Mouse (Mus musculus) neural tube, embryonic 14.5 days (tissue): ENCODE measurements at regions not wholly inside any gene's neighbourhood (a gene's known extent, or its start where the extent isn't known, plus 50 kb on each side); places are given as distances from the start of the nearest gene placed in this dataset.
A peak's percentile ranks its signal among the peaks of the same experiment; 100 is the strongest.

Experiments
- ATAC-seq: fragments of 200-750 bp; cut with Nextera tagmentation; 2 replicates; pipeline ENCODE4 v1.8.0; 2017; ENCODE audit warnings: low read depth, mild to moderate bottlenecking, moderate TSS enrichment, moderate library complexity
- H3K27ac ChIP-seq: fragments of 300-500 bp; sonication (generic); 2 replicates; pipeline ENCODE4 v1.5.1; 2014; ENCODE audit warnings: low read depth, mild to moderate bottlenecking, control low read depth, low read length, moderate library complexity, mixed read lengths
- H3K27me3 ChIP-seq: fragments of 300-500 bp; sonication (generic); 2 replicates; pipeline ENCODE4 v1.6.1; 2014; ENCODE audit warnings: low read length; ENCODE audit not compliant: control insufficient read depth, insufficient read depth
- H3K36me3 ChIP-seq: fragments of 300-500 bp; sonication (generic); 2 replicates; pipeline ENCODE4 v1.6.1; 2014; ENCODE audit warnings: low read length, mixed read lengths; ENCODE audit not compliant: control insufficient read depth, insufficient read depth
- H3K4me1 ChIP-seq: fragments of 300-500 bp; sonication (generic); 2 replicates; pipeline ENCODE4 v1.6.1; 2014; ENCODE audit warnings: low read length; ENCODE audit not compliant: control insufficient read depth, insufficient read depth
- H3K4me2 ChIP-seq: fragments of 300-500 bp; sonication (generic); 2 replicates; pipeline ENCODE4 v1.6.1; 2014; ENCODE audit warnings: mild to moderate bottlenecking, low read depth, low read length, control low read depth
- H3K4me3 ChIP-seq: fragments of 300-500 bp; sonication (generic); 2 replicates; pipeline ENCODE4 v1.5.1; 2014; ENCODE audit warnings: low read depth, low read length, control low read depth, mixed read lengths
- H3K9ac ChIP-seq: fragments of 300-500 bp; sonication (generic); replicated peaks from 2 replicates; pipeline ENCODE4 v1.6.1; 2014; ENCODE audit warnings: low read depth, mild to moderate bottlenecking, control low read depth, low read length, mixed read lengths
- H3K9me3 ChIP-seq: fragments of 300-500 bp; sonication (generic); 2 replicates; pipeline ENCODE4 v1.6.1; 2016; ENCODE audit warnings: low read length; ENCODE audit not compliant: control insufficient read depth
- whole genome bisulfite sequencing: fragments of 180-500 bp; shearing (Covaris S2); extraction: QIAGEN DNeasy Blood & Tissue Kit; methylation state at CpG from one replicate; pipeline ENCODE4 v1.1.7; 2014; 5-methylcytosine and 5-hydroxymethylcytosine counted together

DNA sequence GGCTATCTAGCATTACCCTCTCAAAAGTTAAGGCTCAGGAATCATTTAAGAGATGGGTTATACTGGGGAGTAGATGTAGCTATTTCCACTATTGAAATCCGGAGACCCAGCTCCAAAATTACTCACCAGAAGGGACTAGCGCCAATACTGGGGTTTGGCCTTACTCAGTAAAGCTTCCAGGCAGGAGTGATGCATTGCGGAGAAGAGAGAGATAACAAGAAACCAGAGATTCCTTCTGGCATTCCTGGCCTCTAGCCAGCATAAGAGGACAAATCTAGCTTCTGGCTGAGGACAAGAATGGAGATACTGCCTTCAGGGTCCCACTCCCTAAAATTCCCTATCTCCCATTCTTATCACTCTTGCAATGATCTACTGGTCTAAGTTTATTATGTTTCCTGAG is 95.7 kb upstream of the Zbtb20 start:
- WGBS, result 89% methylated on average over 3 of the region's 3 CpGs
- no peak overlapping the region for H3K9ac ChIP-seq
- H3K27ac ChIP-seq, result no peak overlapping the region
- no peaks in the 10 kb centered on the region for H3K27me3 ChIP-seq
- peaks cover 15% of the 10 kb centered on the region; the same call in 1 of the 2 replicates for H3K4me1 ChIP-seq
- H3K36me3 ChIP-seq, result no peaks in the 10 kb centered on the region
- H3K4me2 ChIP-seq, result no peak overlapping the region
- H3K9me3 ChIP-seq, result no peaks in the 10 kb centered on the region
- no peak for ATAC-seq
- H3K4me3 ChIP-seq, result no peak overlapping the region

DNA sequence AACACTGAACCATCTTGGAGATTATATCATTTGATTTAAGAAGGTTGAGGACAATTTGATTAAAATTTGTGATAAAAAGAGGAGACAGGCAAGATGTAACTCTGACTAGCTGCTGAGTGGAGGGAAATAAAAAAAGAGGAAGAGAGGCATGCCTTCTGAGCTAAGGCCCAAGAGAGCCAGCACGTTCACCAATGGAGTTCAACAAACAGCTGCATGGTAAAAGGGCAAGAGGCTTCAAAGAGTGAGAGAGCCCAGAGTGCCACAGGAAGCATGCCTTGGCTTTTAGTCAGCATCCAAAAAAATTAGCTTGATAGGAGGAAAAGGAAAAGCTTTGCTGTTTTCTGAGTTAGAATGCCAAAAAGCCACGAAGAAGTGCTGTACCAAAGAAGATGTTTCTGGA is 103.0 kb upstream of the Zbtb20 start:
- Histone ChIP-seq H3K4me3 (no peak overlapping the region), H3K4me1 (no peaks in the 10 kb centered on the region), H3K9ac (no peak overlapping the region), H3K4me2 (no peak overlapping the region), H3K27ac (no peak overlapping the region), H3K9me3 (no peaks in the 10 kb centered on the region), H3K27me3 (no peaks in the 10 kb centered on the region), H3K36me3 (no peaks in the 10 kb centered on the region)
- ATAC-seq, result no peak
- WGBS, result 84% methylated on average over 2 of the region's 2 CpGs

DNA sequence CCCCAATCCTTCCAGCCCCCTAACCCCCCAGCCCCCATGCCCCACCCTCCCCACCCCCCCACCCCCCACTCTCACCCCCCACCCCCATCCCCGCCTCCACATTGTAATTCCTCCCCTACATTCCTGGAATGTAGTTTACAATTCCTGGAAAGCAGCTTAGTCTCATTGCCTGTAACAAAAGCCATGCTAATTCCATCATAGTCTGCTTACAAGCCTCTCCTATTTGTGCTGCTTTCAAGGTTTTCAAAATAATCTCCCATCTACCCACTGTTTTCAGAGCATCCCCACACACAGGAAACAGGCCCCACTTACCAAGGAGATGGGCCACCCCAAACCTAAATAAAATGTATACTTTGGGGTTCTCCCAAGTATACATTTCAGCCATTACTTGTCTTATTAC is 105.5 kb upstream of the Zbtb20 start:
- Histone ChIP-seq H3K9me3 (no peaks in the 10 kb centered on the region), H3K4me2 (no peak overlapping the region), H3K27ac (no peak overlapping the region), H3K9ac (no peak overlapping the region), H3K4me3 (no peak overlapping the region), H3K4me1 (no peaks in the 10 kb centered on the region), H3K36me3 (no peaks in the 10 kb centered on the region), H3K27me3 (no peaks in the 10 kb centered on the region)
- 29% methylated on average over 1 of the region's 1 CpGs for WGBS
- no peak for ATAC-seq

DNA sequence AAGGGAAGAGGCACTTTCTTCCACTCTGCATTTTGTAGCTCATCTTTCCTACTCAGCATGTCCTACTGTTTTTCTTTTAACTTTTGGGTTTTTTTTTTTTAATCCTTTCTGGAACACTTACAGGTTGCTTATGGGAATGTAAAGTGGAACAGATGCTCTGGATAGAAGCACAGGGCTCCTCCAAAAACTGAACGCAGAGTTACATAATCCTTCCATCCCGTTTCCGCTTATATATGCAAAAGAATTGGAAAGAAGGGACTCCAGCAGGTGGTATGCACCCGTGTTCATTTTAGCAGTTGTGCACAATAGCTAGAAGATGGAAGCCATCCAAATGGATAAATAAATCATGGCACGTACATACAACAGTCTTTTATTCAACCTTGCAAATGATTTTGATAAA is 127.0 kb upstream of the Zbtb20 start:
- H3K4me1 ChIP-seq, result peaks cover 7% of the 10 kb centered on the region
- H3K4me2 ChIP-seq, result no peak overlapping the region
- WGBS, result 78% methylated on average over 5 of the region's 5 CpGs
- no peak overlapping the region for H3K27ac ChIP-seq
- H3K36me3 ChIP-seq, result no peaks in the 10 kb centered on the region
- no peaks in the 10 kb centered on the region for H3K27me3 ChIP-seq
- H3K4me3 ChIP-seq, result no peak overlapping the region
- H3K9ac ChIP-seq, result no peak overlapping the region
- no peak for ATAC-seq
- H3K9me3 ChIP-seq, result no peaks in the 10 kb centered on the region

DNA sequence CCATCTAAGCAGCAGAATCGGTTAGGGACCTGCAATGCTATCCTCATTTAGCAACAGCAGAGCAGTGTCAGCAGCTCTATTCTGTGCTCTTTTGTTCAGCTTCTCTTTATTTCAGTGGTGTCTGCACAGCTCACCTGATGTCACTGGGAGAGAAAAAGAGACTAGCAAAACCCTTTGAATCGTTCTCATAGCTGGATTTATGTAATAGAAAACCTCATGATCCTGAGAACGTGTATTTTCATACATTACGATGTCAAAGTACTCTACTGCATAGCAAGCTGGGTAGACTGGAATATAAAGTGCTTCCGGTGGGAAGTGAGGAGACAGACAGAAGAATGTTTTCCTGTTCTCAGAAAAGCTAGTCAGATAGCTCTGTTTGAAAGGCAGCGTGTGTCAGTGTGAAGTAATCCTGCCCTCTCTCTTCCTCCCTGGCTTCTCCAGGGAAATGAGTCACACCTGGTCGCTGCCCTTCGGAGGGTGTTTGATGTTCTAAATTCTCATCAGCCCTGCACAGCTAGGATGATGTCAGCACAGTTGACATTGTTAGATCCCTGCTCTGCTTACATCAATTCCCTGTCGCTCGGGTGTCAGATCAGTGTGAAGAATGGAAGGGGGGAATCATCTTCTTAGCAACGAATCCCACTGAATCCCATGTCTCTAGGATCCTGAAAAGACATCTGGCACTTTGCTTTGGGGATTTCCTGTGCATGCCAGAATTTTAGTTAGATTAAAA is 129.6 kb upstream of the Zbtb20 start:
- Histone ChIP-seq H3K9me3 (no peaks in the 10 kb centered on the region), H3K27ac (peak overlapping the region; percentile 49), H3K27me3 (no peaks in the 10 kb centered on the region), H3K4me2 (no peak overlapping the region), H3K4me3 (no peak overlapping the region), H3K9ac (no peak overlapping the region), H3K36me3 (no peaks in the 10 kb centered on the region), H3K4me1 (peaks cover 7% of the 10 kb centered on the region)
- ATAC-seq, result no peak
- 51% methylated on average over 11 of the region's 11 CpGs for WGBS

DNA sequence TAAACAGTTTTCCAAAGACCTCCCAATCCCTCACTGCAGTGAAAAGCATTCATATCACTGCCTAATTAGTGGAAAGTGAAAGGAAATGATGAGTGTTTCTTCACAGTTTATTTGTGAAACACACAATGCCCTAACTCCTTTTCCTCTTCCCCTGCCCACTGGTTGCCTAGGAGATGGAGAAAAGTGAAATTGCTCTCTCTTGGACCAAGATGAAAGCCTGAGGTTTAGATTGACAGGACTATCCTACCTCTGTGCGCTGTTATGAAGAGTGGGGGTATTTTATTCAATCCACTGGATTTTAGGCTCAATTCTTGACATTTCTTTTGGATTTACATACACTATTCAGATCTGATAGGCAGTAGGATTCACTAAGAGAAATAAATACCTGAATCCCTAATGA is 132.1 kb upstream of the Zbtb20 start:
- no peak overlapping the region for H3K4me3 ChIP-seq
- H3K27ac ChIP-seq, result no peak overlapping the region
- H3K4me1 ChIP-seq, result peaks cover 7% of the 10 kb centered on the region
- H3K9me3 ChIP-seq, result no peaks in the 10 kb centered on the region
- H3K9ac ChIP-seq, result no peak overlapping the region
- no peaks in the 10 kb centered on the region for H3K36me3 ChIP-seq
- ATAC-seq, result no peak
- 89% methylated on average over 1 of the region's 1 CpGs for WGBS
- H3K27me3 ChIP-seq, result no peaks in the 10 kb centered on the region
- H3K4me2 ChIP-seq, result no peak overlapping the region

DNA sequence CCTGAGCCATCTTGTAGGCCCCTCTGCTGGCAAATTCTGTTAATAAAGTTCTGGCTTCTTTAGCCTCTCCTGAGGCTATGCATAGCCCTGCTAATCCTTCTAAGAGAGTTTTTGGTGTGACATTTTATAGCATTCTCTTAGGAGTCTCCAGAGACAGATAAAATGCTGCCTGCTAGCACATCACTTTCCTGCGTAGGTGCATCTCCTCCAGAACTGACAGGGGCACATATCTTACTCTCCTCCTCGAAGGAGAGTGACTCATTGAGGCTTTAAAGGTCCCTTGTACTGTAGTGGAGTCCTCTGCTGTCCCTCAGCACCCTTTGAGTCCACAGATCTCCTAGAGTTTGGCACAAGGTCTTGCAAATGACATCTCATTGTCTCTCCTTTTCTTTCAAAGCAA is 132.6 kb upstream of the Zbtb20 start:
- ATAC-seq, result no peak

DNA sequence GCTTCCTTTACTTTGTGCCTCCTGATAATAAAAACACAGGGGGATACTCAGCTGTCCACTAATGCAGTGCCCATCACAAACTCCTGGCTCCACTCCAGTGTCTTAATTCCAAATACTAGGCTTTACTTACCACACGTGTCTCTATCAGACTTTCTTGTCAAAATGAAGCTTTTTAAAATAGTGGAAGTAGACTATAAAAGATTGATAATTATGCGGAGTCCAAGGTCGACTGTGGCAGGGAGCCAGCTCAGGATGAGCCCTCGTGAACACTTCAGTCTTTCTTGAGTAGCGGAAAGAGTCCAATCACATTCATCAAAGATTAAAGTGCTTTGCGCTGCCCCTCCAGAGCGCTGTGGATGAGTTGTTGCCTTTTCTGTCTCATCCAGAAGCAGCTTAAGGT is 147.9 kb upstream of the Zbtb20 start:
- ATAC-seq, result no peak
- H3K4me3 ChIP-seq, result no peak overlapping the region
- H3K9me3 ChIP-seq, result no peaks in the 10 kb centered on the region
- H3K4me2 ChIP-seq, result no peak overlapping the region
- no peak overlapping the region for H3K27ac ChIP-seq
- 79% methylated on average over 7 of the region's 7 CpGs for WGBS
- H3K27me3 ChIP-seq, result no peaks in the 10 kb centered on the region
- H3K4me1 ChIP-seq, result no peaks in the 10 kb centered on the region
- H3K36me3 ChIP-seq, result no peaks in the 10 kb centered on the region
- H3K9ac ChIP-seq, result no peak overlapping the region

More for the DNA sequence above, 132.6 kb upstream of the Zbtb20 start:
- Histone ChIP-seq H3K4me1 (peaks cover 7% of the 10 kb centered on the region), H3K9me3 (no peaks in the 10 kb centered on the region), H3K27me3 (no peaks in the 10 kb centered on the region), H3K4me3 (no peak overlapping the region), H3K36me3 (no peaks in the 10 kb centered on the region), H3K9ac (no peak overlapping the region), H3K27ac (no peak overlapping the region), H3K4me2 (no peak overlapping the region)
- 48% methylated on average over 2 of the region's 2 CpGs for WGBS

DNA sequence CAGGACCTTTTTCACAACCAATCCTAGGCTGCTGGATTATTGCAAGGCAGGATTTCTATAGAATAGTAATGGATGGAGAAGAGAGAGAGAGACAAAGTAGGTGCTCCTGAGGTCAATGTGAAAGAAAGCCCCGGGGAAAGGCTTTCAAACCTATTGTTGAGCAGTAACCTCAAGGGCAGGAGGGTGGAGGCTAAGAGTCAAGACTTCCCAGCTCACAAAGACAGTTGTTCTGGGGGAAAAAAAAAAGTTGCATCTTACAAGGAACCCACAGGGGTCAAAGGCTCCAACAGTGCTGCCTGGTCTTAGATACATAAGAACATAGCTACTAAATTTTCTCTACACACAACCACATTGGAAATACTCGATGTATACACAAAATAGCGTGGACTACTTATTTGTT is 155.8 kb upstream of the Zbtb20 start:
- no peak overlapping the region for H3K27ac ChIP-seq
- no peak overlapping the region for H3K4me2 ChIP-seq
- no peaks in the 10 kb centered on the region for H3K27me3 ChIP-seq
- H3K4me1 ChIP-seq, result peaks cover 10% of the 10 kb centered on the region; the same call in 1 of the 2 replicates
- H3K36me3 ChIP-seq, result no peaks in the 10 kb centered on the region
- no peak overlapping the region for H3K4me3 ChIP-seq
- no peaks in the 10 kb centered on the region for H3K9me3 ChIP-seq
- no peak for ATAC-seq
- no peak overlapping the region for H3K9ac ChIP-seq
- 52% methylated on average over 3 of the region's 3 CpGs for WGBS
